Mouse (Mus musculus): ENCODE data around the gene Trrap.

Gene Trrap

GRCm38 (mm10) chr5:144793374-144793773 lies 25.8 kb downstream of the Trrap start:
- DNase-seq = no peak

DNA sequence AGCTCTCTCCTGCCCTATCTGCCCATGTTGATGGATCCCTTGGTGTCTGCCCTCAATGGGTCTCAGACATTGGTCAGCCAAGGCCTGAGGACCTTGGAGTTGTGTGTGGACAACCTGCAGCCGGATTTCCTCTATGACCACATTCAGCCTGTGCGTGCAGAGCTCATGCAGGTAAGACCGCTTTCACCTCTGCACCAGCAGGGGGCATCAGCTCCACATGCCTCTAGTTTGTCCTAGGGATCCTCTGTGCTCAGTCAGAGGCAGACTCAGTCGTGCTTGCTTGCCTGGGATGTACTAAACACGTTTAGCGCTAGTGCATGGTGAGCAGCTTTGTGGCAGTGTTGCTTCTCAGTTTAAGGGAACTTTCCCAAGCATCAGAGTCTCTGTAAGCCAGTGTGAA lies 27.2 kb downstream of the Trrap start:
- DNase-seq = no peak

GRCm38 (mm10) chr5:144797116-144797515 lies 29.6 kb downstream of the Trrap start:
- no peak for DNase-seq

- DNase-seq = no peak
Measured at GRCm38 (mm10) chr5:144803066-144803465, 35.5 kb downstream of the Trrap start.

DNA sequence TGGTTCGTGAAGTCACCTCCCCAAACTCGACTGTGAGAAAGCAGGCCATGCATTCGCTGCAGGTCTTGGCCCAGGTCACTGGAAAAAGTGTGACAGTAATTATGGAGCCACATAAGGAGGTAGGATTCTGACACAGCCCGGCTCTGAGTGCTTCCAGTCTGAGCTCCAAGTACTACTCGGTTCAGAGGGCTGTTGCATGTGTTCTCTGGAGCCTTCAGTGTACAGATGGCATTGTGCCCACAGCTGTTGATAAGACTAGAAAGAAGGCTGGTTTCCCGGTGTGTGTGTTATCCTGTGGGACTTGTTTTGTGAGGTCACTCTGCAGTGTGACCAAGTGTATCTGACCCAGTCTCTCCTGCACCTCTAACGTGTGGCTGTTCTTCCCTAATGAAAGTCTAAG lies 36.6 kb downstream of the Trrap start:
- no peak for DNase-seq

GRCm38 (mm10) chr5:144806931-144807330 lies 39.4 kb downstream of the Trrap start:
- DNase-seq = no peak

GRCm38 (mm10) chr5:144828365-144829102 lies 61.0 kb downstream of the Trrap start:
- peak; percentile 26 for DNase-seq

- DNase-seq = no peak
Measured at GRCm38 (mm10) chr5:144829631-144830030, 62.1 kb downstream of the Trrap start.

DNA sequence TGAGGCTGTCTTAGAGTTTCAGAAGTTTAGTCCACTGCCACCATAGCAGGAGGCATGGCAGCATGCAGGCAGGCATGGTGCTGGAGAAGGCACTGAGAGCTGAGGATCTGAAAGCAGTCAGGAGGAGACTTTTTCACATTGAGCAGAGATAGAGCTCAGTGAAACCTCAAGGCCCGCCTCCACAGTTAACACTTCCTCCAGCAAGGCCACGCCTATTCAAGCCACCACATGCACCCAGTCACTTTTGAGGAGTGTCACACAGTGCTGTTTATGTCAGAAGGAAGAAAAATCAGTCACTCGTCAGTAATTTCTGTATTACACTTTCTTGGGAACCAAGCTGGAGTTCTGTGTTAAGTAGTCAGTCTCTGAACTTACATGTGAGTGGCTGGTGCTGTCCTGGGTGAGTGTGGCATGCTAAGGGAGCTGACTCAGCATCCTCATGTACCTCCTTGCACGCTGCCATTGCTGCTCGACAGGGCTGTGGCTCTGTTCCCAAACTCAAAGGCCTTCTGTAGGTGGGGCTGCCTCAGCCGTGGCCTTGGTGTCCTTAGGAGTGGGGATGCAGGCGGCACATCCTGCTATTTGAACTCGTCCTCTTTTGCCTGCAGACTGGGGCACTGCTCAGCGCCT lies 64.4 kb downstream of the Trrap start:
- no peak for DNase-seq

GRCm38 (mm10) chr5:144836100-144836499 lies 68.6 kb downstream of the Trrap start:
- peak; percentile 46 for DNase-seq

DNA sequence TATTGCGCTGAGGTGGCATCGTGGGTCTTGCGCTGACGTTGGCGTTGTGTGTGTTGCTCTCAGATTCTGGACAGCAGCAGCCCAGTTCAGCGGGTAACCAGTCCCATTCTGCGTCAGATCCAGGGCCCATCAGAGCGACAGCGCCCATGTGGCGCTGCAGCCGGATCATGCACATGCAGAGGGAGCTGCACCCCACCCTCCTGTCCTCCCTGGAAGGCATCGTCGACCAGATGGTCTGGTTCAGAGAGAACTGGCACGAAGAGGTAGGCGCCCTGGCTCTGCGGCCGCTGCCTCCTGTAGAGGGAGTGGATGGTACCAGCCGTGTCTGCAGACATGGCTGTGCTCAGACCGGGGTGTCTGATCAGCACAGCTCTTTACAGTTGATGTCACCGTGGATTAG lies 77.8 kb downstream of the Trrap start:
- no peak for DNase-seq

DNA sequence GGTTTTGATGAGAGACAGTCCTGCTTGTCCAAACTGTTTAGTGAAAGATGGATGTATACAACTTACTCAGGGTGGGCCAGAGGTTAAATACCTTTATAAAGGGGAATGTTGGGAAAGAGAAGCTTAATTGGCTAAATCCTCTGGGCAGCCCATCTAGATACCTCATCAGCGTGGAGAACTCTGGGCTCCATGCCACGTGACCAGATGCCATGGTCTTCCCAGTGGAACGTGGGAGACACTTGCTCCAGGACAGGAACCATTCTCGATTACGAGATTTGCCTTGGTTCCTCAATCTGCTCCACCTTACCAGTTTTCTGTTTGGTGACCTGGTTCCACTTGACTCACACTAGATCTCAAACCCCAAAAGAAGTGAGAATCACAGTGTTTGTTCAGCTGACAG lies 81.2 kb downstream of the Trrap start:
- no peak for DNase-seq

- DNase-seq = no peak
Measured at GRCm38 (mm10) chr5:144849932-144850331, 82.4 kb downstream of the Trrap start.

DNA sequence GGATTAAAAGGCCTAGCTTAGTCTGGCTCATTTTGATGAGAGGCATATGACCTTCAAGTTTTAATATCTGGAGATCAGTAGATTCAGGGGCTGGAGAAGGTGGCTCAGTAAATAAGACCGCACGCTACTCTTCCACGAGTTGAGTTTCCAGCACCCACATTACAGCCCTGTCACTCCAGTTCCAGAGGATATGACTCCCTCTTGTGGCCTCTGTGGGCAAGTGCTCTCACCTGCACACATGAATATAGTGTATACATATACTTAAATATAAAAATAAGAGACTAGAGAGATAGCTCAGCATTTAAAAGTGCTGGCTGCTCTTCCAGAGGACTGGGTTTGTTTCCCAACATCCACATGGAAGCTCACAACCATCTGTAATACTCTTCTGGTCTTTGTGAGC lies 84.3 kb downstream of the Trrap start:
- no peak for DNase-seq

GRCm38 (mm10) chr5:144853931-144854330 lies 86.4 kb downstream of the Trrap start:
- DNase-seq = no peak

GRCm38 (mm10) chr5:144855936-144856335 lies 88.4 kb downstream of the Trrap start:
- no peak for DNase-seq

- DNase-seq = no peak
Measured at GRCm38 (mm10) chr5:144858527-144858926, 91.0 kb downstream of the Trrap start.

DNA sequence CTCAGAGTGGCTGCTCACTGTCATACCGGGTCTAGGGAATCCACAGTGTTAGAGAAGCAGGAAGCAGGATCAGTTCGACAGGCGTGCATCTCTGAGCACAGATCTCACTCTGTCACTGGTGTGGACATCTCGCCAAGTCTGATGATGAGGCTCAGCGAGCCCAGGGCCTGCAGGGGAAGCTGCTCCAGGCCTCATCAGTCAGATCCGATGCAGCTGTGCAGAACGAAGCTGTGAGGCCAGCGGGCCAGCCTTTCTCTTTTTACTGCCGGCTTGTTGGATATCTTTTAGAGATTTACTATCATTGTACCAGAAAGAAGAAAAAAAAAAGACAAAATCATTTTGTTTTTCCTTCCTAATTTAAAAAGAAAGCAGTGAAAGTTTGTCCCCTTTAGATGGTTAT lies 91.8 kb downstream of the Trrap start:
- no peak for DNase-seq

GRCm38 (mm10) chr5:144860913-144861312 lies 93.4 kb downstream of the Trrap start:
- DNase-seq = no peak

DNA sequence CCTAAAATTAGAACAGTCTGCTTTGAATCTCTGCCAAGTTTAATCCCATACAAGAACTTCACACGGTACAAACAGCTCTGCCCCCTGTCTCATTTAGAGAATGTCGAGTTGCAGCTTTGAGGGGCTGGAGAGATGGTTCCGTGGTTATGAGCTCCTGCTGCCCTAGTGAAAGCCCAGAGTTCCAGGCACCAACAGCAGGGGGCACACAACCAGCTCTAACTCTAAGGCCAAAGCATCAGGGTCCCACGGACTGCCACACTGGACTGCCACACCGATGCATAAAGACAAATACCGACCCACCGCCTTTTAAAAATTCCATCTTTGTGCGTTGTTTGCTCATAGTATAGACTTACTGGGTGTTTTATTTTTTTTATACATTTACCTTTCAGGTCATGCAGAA lies 99.4 kb downstream of the Trrap start:
- DNase-seq = no peak

GRCm38 (mm10) chr5:144869466-144869865 lies 101.9 kb downstream of the Trrap start:
- DNase-seq = no peak

DNA sequence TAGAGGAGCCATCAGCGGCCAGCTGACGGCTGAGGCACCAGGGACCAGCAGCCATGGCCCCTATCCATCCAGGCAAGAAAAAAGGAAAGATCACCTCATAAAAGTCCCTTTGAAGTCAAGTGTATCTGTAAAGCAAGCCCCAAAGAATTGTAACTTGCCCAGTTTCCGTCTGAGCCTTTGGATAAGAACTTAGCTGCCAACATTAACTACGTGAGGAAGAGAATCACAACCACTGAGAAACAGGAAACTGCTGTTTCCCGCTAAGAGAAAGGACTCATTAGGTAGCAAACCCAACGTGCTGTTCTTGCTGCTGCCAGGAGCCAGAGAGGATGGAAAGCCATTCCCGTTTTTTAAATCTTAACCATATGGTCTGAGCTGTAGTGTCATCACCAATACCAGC lies 103.2 kb downstream of the Trrap start:
- no peak for DNase-seq

GRCm38 (mm10) chr5:144871775-144872174 lies 104.2 kb downstream of the Trrap start:
- no peak for DNase-seq

DNA sequence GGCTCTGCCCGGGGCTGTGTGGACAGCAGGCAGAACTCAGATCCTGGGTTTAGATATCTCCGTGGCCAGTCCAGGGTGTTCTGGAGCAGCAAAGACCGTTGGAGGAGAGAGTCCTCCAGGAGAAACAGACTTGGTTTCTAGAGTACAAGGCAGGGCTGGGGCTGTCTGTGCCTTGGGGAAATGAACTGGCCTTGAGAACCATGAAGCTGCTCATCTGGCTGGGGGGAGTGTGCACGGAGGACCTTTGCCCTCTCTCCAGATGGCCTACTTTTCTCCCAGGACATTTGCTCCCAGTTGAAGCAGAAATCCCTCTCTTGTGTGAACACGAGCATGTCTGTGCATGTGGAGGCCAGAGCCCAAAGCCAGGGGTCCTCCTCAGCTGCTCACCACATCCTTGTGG lies 104.8 kb downstream of the Trrap start:
- DNase-seq = no peak

- DNase-seq = no peak
Measured at GRCm38 (mm10) chr5:144872867-144873266, 105.3 kb downstream of the Trrap start.
